Mouse (Mus musculus) heart, postnatal 0 days (tissue): ENCODE measurements around the gene Fgf15. TPM values are rescaled to one million over a fixed set of nuclear protein-coding genes. Genes with fewer than 3 reads are reported as not detected.
"Not testable (repeated sequence)": the region's sequence is repeated elsewhere in the genome, so short reads cannot be mapped to it uniquely, and the experiment has no call there.

Experiments used
- ATAC-seq: fragments of 200-750 bp; cut with Nextera tagmentation; 2 replicates; pipeline ENCODE4 v1.8.0; 2017; ENCODE audit warnings: low read depth, moderate number of reproducible peaks, moderate library complexity; ENCODE audit not compliant: insufficient read depth
- DNase-seq: peaks from one replicate; pipeline ENCODE4 v3.0.0-alpha.2; 2016; ENCODE audit warnings: low spot score
- H3K27ac ChIP-seq: fragments of 300-500 bp; sonication (generic); 2 replicates; pipeline ENCODE4 v1.5.1; 2014; ENCODE audit warnings: low read depth, mild to moderate bottlenecking
- H3K27me3 ChIP-seq: fragments of 300-500 bp; sonication (generic); 2 replicates; pipeline ENCODE4 v1.6.1; 2014; ENCODE audit warnings: low read length, mixed read lengths; ENCODE audit not compliant: control insufficient read depth, insufficient read depth
- H3K36me3 ChIP-seq: fragments of 300-500 bp; sonication (generic); replicated peaks from 2 replicates; pipeline ENCODE4 v1.6.1; 2014; ENCODE audit warnings: low read length, mixed read lengths; ENCODE audit not compliant: control insufficient read depth, insufficient read depth
- H3K4me1 ChIP-seq: fragments of 300-500 bp; sonication (generic); 2 replicates; pipeline ENCODE4 v1.6.1; 2014; ENCODE audit warnings: antibody characterized with exemption; ENCODE audit not compliant: control insufficient read depth, insufficient read depth
- H3K4me2 ChIP-seq: fragments of 300-500 bp; sonication (generic); 2 replicates; pipeline ENCODE4 v1.6.1; 2014; ENCODE audit warnings: low read depth, mild to moderate bottlenecking, low read length, moderate library complexity
- H3K4me3 ChIP-seq: fragments of 300-500 bp; sonication (generic); 2 replicates; pipeline ENCODE4 v1.5.1; 2014; ENCODE audit warnings: low read depth, low read length
- H3K9ac ChIP-seq: fragments of 300-500 bp; sonication (generic); replicated peaks from 2 replicates; pipeline ENCODE4 v1.6.1; 2014; ENCODE audit warnings: low read depth, low read length, mixed read lengths
- H3K9me3 ChIP-seq: fragments of 300-500 bp; sonication (generic); replicated peaks from 2 replicates; pipeline ENCODE4 v1.6.1; 2016; ENCODE audit warnings: low read length; ENCODE audit not compliant: control insufficient read depth
- CTCF ChIP-seq: IDR thresholded peaks from 2 replicates; pipeline ENCODE4 v1.5.1; 2016; ENCODE audit warnings: antibody characterized with exemption, control low read depth, low read depth
- EP300 ChIP-seq: IDR thresholded peaks from 2 replicates; pipeline ENCODE4 v1.6.1; 2016; ENCODE audit warnings: antibody characterized with exemption, low read depth
- WGBS: fragments of 180-500 bp; shearing (Covaris S2); extraction: QIAGEN DNeasy Blood & Tissue Kit; methylation state at CpG from one replicate; pipeline ENCODE4 v1.1.7; 2014; 5-methylcytosine and 5-hydroxymethylcytosine counted together
- polyA plus RNA-seq: library from polyadenylated mRNA; unstranded; fragments of >200 nt; fragmentation: Nextera tagmentation; extraction: Ambion mirVana; gene quantifications from 2 replicates; pipeline ENCODE4 v1.2.1, GENCODE M21; 2015
- total RNA-seq: library from RNA; depleted of rRNA; stranded (reverse); fragments of >200 nt; gene quantifications from 2 replicates; pipeline ENCODE4 v1.2.3, GENCODE M21; 2014; ENCODE audit warnings: low replicate concordance

Gene Fgf15
- total and polyA plus RNA-seq, 2 experiments from 2014 or later = not detected

DNA sequence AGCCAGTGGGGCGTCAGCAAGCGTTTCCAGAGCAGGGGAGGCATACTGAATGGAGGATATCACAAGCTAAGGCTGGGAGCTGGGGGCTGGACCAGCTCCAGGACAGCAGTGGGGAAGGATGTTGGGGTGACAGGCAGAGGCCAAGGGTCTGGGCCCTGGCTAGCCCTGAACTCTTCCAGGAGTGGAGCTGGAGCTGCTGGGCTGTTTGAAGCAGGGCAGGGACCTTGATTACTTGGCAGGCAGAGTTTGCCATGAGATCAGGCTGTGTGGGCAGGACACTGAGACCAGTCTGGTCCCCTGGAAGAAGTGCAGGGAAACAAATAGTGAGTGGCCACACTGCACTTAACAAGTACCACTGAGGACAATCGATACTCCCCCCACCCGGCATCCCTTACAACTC lies 22.1 kb upstream of the Fgf15 start:
- ATAC-seq (no peak), DNase-seq (no peak)
- H3K4me3 ChIP-seq = no peak overlapping the region
- H3K27me3 ChIP-seq = 0 out of 2 replicates have a peak, but pooled peaks cover 4% of the 10 kb centered on the region
- H3K36me3 ChIP-seq = no peaks in the 10 kb centered on the region
- peaks cover 9% of the 10 kb centered on the region; the same call in 1 of the 2 replicates for H3K4me1 ChIP-seq
- H3K4me2 ChIP-seq = no peak overlapping the region
- 57% methylated on average over 4 of the region's 4 CpGs for WGBS
- H3K27ac ChIP-seq = no peak overlapping the region
- TF ChIP-seq CTCF (no peak), EP300 (no peak)
- H3K9me3 ChIP-seq = no peaks in the 10 kb centered on the region
- no peak overlapping the region for H3K9ac ChIP-seq

DNA sequence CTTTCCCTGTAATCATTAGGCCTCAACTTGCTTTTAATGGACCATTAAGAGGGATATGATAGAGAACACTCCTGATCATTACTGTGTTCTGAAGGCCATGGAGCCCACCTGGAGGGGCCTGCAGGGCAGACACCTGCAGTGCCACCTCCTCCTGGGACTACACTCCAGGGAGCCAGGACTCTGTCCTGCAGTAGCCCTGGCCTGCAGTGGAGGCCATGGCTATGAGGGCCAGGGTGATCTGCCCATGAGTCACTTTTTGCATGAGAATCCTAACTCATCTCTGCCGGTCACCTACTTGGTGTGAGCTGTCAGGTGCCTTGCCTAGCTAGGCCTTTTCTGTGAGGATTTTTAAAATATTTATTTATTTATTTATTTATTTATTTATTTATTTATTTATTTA lies 17.9 kb upstream of the Fgf15 start:
- WGBS = 97% methylated on average over 1 of the region's 1 CpGs
- TF ChIP-seq EP300 = no peak
- TF ChIP-seq CTCF = no peak
- no peaks in the 10 kb centered on the region for H3K36me3 ChIP-seq

DNA sequence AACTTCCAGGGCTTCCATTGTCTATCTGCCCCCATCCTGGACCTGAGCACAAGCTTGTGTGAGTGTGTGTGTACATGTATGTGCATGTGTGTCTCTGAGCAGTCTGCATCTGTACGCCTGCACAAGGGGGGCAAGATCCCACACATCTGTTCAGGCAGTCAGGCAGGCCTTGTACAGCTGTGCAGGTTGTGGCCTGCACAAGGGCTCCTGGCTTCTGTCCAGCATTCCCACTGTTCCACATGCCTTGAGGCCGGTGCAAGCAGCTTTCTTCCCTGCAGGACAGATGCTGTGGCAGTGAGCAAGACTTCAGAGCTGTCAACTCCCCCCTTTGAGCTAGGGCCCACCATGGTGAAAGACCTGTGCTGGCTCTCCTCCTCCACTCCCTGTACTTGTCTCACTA lies 13.2 kb upstream of the Fgf15 start:
- DNase-seq (no peak), ATAC-seq (no peak)
- Histone ChIP-seq H3K9me3 (no peaks in the 10 kb centered on the region), H3K9ac (no peak overlapping the region), H3K4me1 (no peaks in the 10 kb centered on the region), H3K27ac (no peak overlapping the region), H3K4me2 (no peak overlapping the region), H3K4me3 (no peak overlapping the region), H3K27me3 (0 out of 2 replicates have a peak, but pooled peaks cover 1% of the 10 kb centered on the region), H3K36me3 (no peaks in the 10 kb centered on the region)
- 41% methylated on average over 2 of the region's 2 CpGs for WGBS
- TF ChIP-seq EP300 (no peak), CTCF (no peak)

More for the DNA sequence above, 17.9 kb upstream of the Fgf15 start:
- no peak for ATAC-seq
- Histone ChIP-seq H3K27ac (no peak overlapping the region), H3K4me3 (no peak overlapping the region), H3K4me2 (no peak overlapping the region), H3K4me1 (peaks cover 3% of the 10 kb centered on the region; the same call in 1 of the 2 replicates), H3K27me3 (0 out of 2 replicates have a peak, but pooled peaks cover 4% of the 10 kb centered on the region), H3K9me3 (no peaks in the 10 kb centered on the region), H3K9ac (no peak overlapping the region)
- DNase-seq = no peak

DNA sequence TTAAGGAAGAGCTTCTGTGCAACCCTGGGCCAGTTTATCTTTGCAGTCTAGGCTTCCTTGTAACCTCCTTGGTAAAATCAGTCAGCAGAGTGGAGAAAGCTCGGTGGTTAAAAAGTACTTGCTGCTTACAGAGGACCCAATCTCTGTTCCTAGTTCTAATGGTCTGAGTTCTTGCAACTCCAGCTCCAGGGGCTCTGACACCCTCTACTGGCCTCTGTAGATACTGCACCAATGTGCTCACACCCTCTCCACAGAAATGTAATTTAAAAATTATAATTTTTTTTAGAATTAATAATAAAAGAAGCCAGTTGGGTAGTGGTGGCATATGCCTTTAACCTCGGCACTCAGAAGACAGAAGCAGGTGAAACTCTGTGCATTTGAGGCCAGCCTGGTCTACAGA lies 8.7 kb upstream of the Fgf15 start:
- TF ChIP-seq EP300 (no peak), CTCF (no peak)
- no peaks in the 10 kb centered on the region for H3K4me1 ChIP-seq
- H3K9ac ChIP-seq = no peak overlapping the region
- H3K4me3 ChIP-seq = no peak overlapping the region
- no peak overlapping the region for H3K27ac ChIP-seq
- no peak for ATAC-seq
- no peaks in the 10 kb centered on the region for H3K36me3 ChIP-seq
- DNase-seq = no peak
- no peaks in the 10 kb centered on the region for H3K9me3 ChIP-seq
- WGBS = 73% methylated on average over 2 of the region's 2 CpGs
- no peak overlapping the region for H3K4me2 ChIP-seq
- H3K27me3 ChIP-seq = peaks cover 14% of the 10 kb centered on the region; the same call in 1 of the 2 replicates

DNA sequence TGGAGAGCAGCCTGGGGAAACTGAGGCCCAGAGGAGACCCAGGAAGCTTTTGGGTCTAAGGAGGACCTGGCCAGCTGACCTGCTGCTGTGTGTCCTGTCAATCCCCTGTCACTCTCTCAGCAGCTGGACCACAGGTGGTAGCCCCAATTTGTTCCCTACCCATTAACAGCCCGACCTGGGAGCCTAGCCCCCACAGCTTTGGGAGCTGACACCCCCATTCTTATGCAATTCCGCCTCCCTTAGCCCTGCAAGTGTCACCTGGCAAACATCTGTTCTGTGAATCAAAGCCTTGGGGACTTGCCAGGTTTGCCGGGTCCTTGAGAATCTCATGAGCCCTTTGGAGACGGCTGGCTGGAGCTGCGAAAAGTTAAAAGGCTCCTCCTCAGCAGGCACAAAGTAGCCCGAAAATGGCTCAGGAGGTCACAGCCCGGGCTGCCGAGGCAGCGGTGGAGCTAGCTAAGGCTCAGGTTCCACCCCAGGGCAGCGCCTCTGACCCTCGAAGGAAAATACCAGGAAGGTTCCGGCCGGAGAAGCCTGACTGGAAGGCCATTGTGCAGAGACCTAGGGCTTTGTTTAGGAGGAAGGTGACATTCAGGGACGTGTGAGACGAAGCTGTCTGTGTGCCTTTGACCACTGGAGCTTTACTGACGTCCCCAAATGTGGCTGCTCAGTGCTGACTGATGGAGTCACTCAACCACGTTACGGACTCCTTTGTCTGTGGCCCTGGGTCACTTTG lies 7.6 kb upstream of the Fgf15 start:
- no peak for DNase-seq
- 10% methylated on average over 18 of the region's 18 CpGs for WGBS
- Histone ChIP-seq H3K4me3 (no peak overlapping the region), H3K4me1 (no peaks in the 10 kb centered on the region), H3K36me3 (no peaks in the 10 kb centered on the region), H3K27me3 (peaks cover 18% of the 10 kb centered on the region; the same call in 1 of the 2 replicates), H3K27ac (no peak overlapping the region), H3K9me3 (no peaks in the 10 kb centered on the region), H3K9ac (no peak overlapping the region), H3K4me2 (no peak overlapping the region)
- no peak for ATAC-seq
- no peak for TF ChIP-seq EP300

DNA sequence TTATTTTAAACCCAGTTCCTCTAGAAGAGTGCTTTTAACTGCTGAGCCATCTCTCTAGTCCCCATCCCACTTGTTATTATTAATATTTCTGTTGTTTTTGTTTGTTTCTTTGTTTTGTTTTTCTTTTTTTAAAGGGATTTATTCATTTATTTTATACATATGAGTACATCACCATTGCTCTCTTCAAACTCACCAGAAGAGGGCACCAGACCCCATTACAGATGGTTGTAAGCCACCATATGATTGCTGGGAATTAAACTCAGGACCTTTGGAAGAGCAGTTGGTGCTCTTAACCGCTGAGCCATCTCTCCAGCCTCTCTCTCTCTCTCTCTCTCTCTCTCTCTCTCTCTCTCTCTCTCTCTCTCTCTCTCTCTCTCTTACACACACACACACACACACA lies 5.7 kb upstream of the Fgf15 start:
- H3K36me3 ChIP-seq, H3K9me3 ChIP-seq, H3K4me1 ChIP-seq, H3K9ac ChIP-seq, H3K4me3 ChIP-seq, H3K27ac ChIP-seq, ATAC-seq, H3K4me2 ChIP-seq, DNase-seq: not testable (repeated sequence)
- peaks cover 31% of the 10 kb centered on the region for H3K27me3 ChIP-seq
- 90% methylated on average over 1 of the region's 1 CpGs for WGBS
